Mouse (Mus musculus): ENCODE results near the gene Ppp2r1b.

Ppp2r1b gene

DNA sequence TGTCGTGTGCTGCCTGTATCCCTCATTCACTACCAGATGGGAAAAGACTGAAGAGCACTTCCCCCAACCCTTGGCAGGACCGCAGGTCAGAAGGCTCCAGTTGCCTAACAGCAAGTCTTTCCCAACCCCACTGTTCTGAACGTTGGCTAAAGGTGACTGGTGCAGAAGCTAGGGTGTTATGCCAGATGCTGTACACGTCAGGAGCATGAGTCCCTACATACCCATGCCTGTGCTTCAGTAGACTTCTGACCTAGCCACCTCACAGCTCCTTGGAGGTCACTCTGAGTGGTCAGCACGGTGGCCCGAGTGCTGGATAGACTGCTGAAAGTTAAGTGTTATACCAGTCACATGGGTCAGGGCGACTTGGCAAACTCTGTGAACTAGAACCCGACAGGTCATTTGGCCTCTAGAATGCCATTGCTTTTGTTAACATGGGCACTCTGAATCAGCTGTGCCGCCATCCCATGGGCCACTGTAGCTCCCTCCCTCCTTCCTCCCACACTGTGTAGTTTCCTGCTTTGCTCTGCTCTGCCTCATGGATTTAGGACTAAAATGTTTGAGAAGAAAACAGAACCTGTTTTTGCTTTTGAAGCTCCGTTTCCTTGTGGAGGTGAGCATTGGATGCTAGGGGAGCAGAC, 9.9 kb upstream of the Ppp2r1b start:
- CTCF ChIA-PET, result no interaction called here

DNA sequence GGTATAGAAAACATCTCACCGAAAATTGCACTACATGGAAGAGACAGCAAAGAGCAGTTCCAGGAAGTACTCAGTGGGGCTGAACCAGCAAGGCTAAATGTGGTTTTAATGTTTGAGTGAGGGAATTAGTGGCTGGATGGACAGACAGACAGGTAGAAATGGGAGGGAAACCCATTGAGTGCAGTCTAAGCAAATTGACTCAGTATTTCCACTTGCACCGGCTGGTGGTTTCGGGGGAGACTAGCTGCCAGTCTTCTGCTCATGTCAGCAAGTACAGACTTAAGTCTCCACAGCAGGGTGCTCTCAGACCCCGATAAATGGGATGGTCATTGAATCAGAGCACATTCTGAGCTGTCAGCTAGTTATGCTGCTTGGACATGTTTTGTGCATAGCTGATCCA, 9.0 kb upstream of the Ppp2r1b start:
- CTCF ChIA-PET, result interaction anchor here (0.5 kb wide), 1 partner anchor 164 kb away, joined by 4 read pairs; no protein-coding TSS in a partner anchor

GRCm38 (mm10) chr9:50841079-50841789, 3.9 kb upstream of the Ppp2r1b start:
- CTCF ChIA-PET, result interaction anchor here (0.9 kb wide), 1 partner anchor 128 kb away, joined by 3 read pairs; no protein-coding TSS in a partner anchor

- CTCF ChIA-PET, result no interaction called here
These were observed 446 bp downstream of the Ppp2r1b start for GRCm38 (mm10) chr9:50845547-50845946.

DNA sequence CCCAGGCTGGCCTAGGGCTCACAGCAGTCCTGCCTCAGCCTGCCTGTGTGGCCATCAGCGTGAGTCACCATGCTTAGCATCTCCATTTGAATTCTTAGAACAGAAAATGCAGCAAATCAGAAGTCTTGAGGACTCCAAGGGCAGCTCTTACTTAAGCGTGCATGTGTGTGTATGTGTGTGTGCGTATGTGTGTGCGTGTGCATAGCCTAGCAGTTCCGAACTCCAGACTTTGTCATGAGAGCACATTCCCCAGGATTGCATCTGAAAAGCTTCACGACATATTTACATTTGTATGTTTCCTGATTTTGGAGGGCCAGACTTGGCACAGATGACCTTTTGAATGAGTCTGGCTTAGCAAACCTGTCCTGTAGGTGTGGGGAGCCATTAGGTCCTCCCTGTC, 2.0 kb downstream of the Ppp2r1b start:
- CTCF ChIA-PET, result interaction anchor here (0.6 kb wide), 1 partner anchor 42 kb away, joined by 3 read pairs; no protein-coding TSS in a partner anchor

- CTCF ChIA-PET, result no interaction called here
These were observed 2.7 kb downstream of the Ppp2r1b start for GRCm38 (mm10) chr9:50847606-50848368.

GRCm38 (mm10) chr9:50848821-50849220, 3.7 kb downstream of the Ppp2r1b start:
- CTCF ChIA-PET, result interaction anchor here (0.6 kb wide), 1 partner anchor 273 kb away, joined by 4 read pairs; no protein-coding TSS in a partner anchor

DNA sequence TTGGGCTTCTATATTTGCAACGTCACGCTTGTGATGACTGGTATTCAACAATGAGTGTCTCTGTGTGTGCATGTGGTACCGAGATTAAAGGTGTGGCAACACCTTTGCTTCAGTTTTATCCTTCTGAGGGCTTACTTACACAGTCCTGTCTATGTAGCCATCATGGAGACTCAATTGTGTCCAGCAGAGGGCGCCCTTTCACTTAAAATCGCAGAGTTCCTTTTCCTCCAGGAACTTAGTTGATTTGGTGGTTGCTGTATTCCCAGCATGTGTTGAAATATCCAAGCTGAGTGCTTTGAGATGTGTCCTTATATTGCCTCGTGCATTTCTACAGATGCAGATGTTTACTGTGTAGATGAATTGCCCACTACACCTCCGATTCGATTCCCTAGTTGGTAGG, 4.1 kb downstream of the Ppp2r1b start:
- CTCF ChIA-PET, result interaction anchor here (0.5 to 0.6 kb wide), 2 partner anchors 75 to 273 kb away, joined by 4 read pairs; partner anchors contain the start of gene Alg9

DNA sequence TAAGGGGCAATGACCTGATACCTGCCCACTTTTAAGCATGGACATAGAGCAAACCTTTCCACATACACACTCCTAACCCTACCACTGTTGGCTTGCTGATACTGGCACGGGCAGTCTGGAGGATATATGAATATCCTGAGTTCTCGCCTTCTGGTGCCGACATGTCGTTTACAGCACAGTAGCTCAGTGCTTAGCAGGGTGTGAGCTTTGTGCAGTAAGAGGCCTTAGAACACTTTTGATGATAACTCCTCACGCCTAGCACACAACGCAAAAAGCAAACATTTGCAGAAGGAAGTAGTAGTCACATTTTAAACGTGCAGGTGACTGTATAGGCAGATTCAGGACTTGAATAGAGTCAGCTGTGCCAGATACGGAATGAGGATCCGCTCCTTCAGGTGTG, 4.7 kb downstream of the Ppp2r1b start:
- CTCF ChIA-PET, result interaction anchor here (0.5 to 1.1 kb wide), 2 partner anchors 75 to 202 kb away, joined by 4 read pairs; partner anchors contain the start of gene Alg9

DNA sequence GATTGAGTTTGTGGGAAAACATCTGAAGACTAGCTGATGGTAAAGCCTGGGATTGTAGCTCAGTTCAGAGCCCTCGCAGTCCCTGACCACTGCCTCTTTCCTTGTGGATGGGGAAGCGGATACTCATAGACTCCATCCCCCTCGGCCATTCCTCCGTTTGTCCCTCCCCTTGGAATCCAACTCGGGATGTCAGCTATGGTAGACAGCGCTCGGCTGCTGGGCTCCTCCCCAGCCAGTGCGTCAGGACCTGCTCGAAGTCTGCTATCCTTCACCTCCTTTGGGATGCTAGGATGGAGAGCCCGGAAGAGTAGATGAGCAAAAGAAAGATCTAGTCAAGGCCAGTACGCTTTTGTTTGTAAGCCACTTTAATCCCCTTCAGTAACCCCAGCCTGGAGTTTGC, 5.2 kb downstream of the Ppp2r1b start:
- CTCF ChIA-PET, result interaction anchor here (0.8 to 1.1 kb wide), 2 partner anchors 198 to 201 kb away, joined by 3 to 4 read pairs; no protein-coding TSS in a partner anchor

DNA sequence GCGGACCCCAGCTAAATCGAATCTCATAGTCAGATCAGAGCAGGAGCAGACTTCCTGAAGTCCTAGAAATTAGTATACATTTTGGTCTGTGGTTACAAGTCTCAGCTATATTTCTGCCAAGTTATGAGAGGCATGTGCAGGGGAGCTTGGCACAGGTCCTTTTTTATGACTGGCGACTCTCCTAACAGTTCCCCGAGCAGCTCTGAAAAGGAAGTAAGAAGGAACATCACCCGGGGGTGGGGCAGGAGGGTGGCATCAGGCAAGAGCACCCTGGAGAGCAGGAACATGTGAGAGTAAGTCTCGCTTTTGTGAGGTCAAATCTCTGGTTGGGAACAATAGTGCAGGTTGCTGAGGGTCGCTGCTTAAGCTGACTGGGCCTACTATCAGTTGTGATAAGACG, 5.6 kb downstream of the Ppp2r1b start:
- CTCF ChIA-PET, result interaction anchor here (0.8 to 1.1 kb wide), 2 partner anchors 199 to 201 kb away, joined by 3 to 4 read pairs; no protein-coding TSS in a partner anchor

GRCm38 (mm10) chr9:50852634-50853349, 7.7 kb downstream of the Ppp2r1b start:
- CTCF ChIA-PET, result interaction anchor here (0.6 kb wide), 2 partner anchors 118 to 185 kb away, joined by 3 read pairs; no protein-coding TSS in a partner anchor

- CTCF ChIA-PET, result interaction anchor here (0.6 to 1.1 kb wide), 3 partner anchors 13 to 303 kb away, joined by 3 to 6 read pairs (median 3); no protein-coding TSS in a partner anchor
These were observed 9.3 kb downstream of the Ppp2r1b start for GRCm38 (mm10) chr9:50854376-50854775.

DNA sequence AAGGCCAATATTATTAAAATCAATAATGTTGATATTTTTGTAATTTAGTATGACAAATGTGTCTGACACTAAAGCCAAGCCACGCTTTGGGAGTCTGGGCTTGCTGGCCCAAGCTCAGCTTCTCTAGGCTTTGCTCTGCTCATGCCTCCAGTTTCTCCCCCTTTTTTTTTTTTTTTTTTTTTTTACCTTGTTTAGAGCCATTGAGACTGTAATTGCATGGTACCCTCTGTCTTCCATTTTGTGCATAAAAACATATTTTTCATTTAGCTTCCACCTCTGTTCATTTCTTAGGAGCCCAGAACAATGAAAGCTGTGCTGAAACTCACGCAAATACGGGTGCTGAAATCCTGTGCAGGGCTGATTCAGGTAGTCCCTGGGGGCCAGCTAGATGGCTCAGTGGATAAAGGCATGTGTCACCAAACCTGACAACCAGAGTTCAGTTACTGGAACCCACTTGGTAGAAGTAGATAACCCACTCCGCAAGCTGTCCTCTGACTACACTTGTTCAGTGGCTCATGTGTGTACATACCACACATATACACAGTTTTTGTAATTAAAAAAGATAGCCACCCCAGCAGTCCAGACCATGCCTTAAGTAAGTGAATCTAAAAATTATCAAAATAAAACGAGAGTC, 10.1 kb downstream of the Ppp2r1b start:
- CTCF ChIA-PET, result interaction anchor here (1.1 kb wide), 1 partner anchor 12 kb away, joined by 3 read pairs; no protein-coding TSS in a partner anchor

- CTCF ChIA-PET, result no interaction called here
These were observed 10.7 kb downstream of the Ppp2r1b start for GRCm38 (mm10) chr9:50855780-50856179.

DNA sequence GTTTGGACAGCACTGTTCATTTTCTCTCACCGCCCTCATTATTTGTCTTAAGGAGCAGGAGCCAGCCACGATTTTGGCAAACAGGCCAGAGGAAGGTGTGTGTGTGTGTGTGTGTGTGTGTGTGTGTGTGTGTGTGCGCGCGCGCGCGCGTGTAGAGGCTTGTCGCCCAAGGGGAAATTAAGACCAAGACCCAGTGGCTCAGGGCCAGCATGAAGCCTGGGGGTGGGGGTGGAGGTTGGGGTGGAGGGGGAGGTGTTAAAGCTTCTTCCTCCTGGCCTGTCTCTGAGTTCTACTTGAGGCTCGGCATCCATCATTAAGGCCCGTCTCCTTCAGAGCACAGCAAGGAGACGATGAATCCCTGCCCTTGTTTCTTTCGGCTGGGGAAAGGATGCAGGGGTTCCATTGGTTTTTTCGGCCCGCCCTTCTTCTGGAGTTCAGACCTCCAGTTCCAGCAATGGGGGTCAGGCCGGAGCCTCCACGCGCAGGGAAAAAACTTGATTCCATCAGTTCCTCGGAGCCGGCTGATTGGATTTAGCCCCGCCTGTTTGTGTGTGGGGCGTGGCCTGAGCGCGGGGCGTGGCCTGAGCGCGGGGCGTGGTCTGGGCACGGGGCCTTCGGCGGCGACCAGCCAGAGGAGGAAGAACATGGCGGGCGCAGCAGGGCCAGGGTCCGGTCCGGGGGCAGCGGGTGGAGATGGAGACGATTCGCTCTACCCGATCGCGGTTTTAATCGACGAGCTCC, 11.4 kb downstream of the Ppp2r1b start:
- CTCF ChIA-PET, result no interaction called here

DNA sequence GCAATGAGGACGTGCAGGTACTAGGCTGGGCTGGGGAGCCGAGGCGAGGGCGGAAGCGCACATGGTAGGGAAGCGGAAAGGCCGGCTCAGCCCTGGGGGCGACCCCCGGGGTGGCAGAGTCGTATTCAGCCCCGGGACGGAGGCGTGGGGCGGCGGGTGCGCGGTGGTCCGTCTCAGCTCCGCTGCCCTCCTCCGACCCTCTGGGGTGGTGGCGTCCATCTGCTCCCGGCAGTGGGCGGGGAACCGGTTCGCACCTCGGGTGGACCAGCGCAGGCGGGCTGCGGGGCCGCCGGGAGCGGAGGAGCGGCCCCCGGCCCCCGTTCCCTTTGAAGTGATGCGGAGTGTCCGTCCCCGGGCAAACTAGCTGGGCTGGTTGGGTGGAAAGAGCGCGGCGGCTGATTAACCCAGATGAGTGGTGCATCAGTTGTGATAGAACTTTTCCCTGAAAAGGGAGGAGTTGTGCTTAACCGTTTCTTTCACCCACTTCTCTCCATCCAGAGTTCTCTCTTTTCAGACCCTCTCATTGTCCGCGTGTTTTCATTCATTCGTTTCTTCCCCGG, 12.1 kb downstream of the Ppp2r1b start:
- CTCF ChIA-PET, result no interaction called here

DNA sequence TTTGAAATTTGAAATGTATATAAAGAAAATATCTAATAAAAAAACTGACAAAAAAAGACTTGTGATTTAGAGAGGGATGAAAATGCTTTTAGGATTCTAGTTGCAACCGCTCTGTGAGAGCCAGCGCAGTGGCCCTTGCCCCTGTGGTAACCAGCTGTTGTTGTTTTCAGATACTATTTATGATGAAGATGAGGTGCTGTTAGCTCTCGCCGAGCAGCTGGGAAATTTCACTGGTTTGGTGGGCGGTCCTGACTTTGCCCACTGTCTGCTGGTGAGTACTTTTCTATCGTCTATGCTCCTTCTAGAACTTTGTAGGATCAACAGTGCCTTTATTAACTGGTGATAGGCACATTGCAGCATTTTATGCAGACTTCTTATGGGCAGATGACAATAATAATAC, 13.6 kb downstream of the Ppp2r1b start:
- CTCF ChIA-PET, result no interaction called here

GRCm38 (mm10) chr9:50861119-50861839, 16.2 kb downstream of the Ppp2r1b start:
- CTCF ChIA-PET, result no interaction called here

All from spleen, embryonic (tissue).